Mouse (Mus musculus): ENCODE measurements around the gene Usp44. TPM values are rescaled to one million over a fixed set of nuclear protein-coding genes. Genes with fewer than 3 reads are reported as not detected.
"Not testable (repeated sequence)": the region's sequence is repeated elsewhere in the genome, so short reads cannot be mapped to it uniquely, and the experiment has no call there.

Usp44 gene
- total RNA-seq, 1 experiment from 2014 or later: not detected

GRCm38 (mm10) chr10:93833699-93834393, 2.5 kb downstream of the Usp44 start:
- no peak for ATAC-seq (replicated peaks; ENCODE audit: insufficient number of reproducible peaks, low FRiP score, low TSS enrichment, poor library complexity, severe bottlenecking)

- ATAC-seq (replicated peaks; ENCODE audit: insufficient number of reproducible peaks, low FRiP score, low TSS enrichment, poor library complexity, severe bottlenecking): no peak
These were observed 3.0 kb downstream of the Usp44 start for GRCm38 (mm10) chr10:93834394-93834745.

GRCm38 (mm10) chr10:93835115-93835514, 3.8 kb downstream of the Usp44 start:
- not testable (repeated sequence) for ATAC-seq (replicated peaks; ENCODE audit: insufficient number of reproducible peaks, low FRiP score, low TSS enrichment, poor library complexity, severe bottlenecking)

GRCm38 (mm10) chr10:93846706-93847105, 15.4 kb downstream of the Usp44 start:
- ATAC-seq (replicated peaks; ENCODE audit: insufficient number of reproducible peaks, low FRiP score, low TSS enrichment, poor library complexity, severe bottlenecking): no peak

GRCm38 (mm10) chr10:93855126-93855525, 23.8 kb downstream of the Usp44 start:
- no peak for ATAC-seq (replicated peaks; ENCODE audit: insufficient number of reproducible peaks, low FRiP score, low TSS enrichment, poor library complexity, severe bottlenecking)

GRCm38 (mm10) chr10:93856095-93856494, 24.7 kb downstream of the Usp44 start:
- no peak for ATAC-seq (replicated peaks; ENCODE audit: insufficient number of reproducible peaks, low FRiP score, low TSS enrichment, poor library complexity, severe bottlenecking)

- ATAC-seq (replicated peaks; ENCODE audit: insufficient number of reproducible peaks, low FRiP score, low TSS enrichment, poor library complexity, severe bottlenecking): no peak
These were observed 37.0 kb downstream of the Usp44 start for GRCm38 (mm10) chr10:93868401-93868800.

GRCm38 (mm10) chr10:93868886-93869285, 37.5 kb downstream of the Usp44 start:
- ATAC-seq (replicated peaks; ENCODE audit: insufficient number of reproducible peaks, low FRiP score, low TSS enrichment, poor library complexity, severe bottlenecking): no peak

GRCm38 (mm10) chr10:93876772-93877171, 45.4 kb downstream of the Usp44 start:
- ATAC-seq (replicated peaks; ENCODE audit: insufficient number of reproducible peaks, low FRiP score, low TSS enrichment, poor library complexity, severe bottlenecking): no peak

- no peak for ATAC-seq (replicated peaks; ENCODE audit: insufficient number of reproducible peaks, low FRiP score, low TSS enrichment, poor library complexity, severe bottlenecking)
These were observed 47.4 kb downstream of the Usp44 start for GRCm38 (mm10) chr10:93878732-93879131.

- ATAC-seq (replicated peaks; ENCODE audit: insufficient number of reproducible peaks, low FRiP score, low TSS enrichment, poor library complexity, severe bottlenecking): no peak
These were observed 50.6 kb downstream of the Usp44 start for GRCm38 (mm10) chr10:93881918-93882317.

- ATAC-seq (replicated peaks; ENCODE audit: insufficient number of reproducible peaks, low FRiP score, low TSS enrichment, poor library complexity, severe bottlenecking): no peak
These were observed 51.5 kb downstream of the Usp44 start for GRCm38 (mm10) chr10:93882738-93883364.

- ATAC-seq (replicated peaks; ENCODE audit: insufficient number of reproducible peaks, low FRiP score, low TSS enrichment, poor library complexity, severe bottlenecking): no peak
These were observed 54.6 kb downstream of the Usp44 start for GRCm38 (mm10) chr10:93885839-93886477.

GRCm38 (mm10) chr10:93888590-93888934, 57.2 kb downstream of the Usp44 start:
- no peak for ATAC-seq (replicated peaks; ENCODE audit: insufficient number of reproducible peaks, low FRiP score, low TSS enrichment, poor library complexity, severe bottlenecking)

GRCm38 (mm10) chr10:93888935-93889578, 57.7 kb downstream of the Usp44 start:
- peak; percentile 32 for ATAC-seq (replicated peaks; ENCODE audit: insufficient number of reproducible peaks, low FRiP score, low TSS enrichment, poor library complexity, severe bottlenecking)

GRCm38 (mm10) chr10:93889579-93889950, 58.2 kb downstream of the Usp44 start:
- peak; percentile 85 for ATAC-seq (replicated peaks; ENCODE audit: insufficient number of reproducible peaks, low FRiP score, low TSS enrichment, poor library complexity, severe bottlenecking)

- no peak for ATAC-seq (replicated peaks; ENCODE audit: insufficient number of reproducible peaks, low FRiP score, low TSS enrichment, poor library complexity, severe bottlenecking)
These were observed 58.6 kb downstream of the Usp44 start for GRCm38 (mm10) chr10:93889976-93890375.

GRCm38 (mm10) chr10:93890565-93890964, 59.2 kb downstream of the Usp44 start:
- no peak for ATAC-seq (replicated peaks; ENCODE audit: insufficient number of reproducible peaks, low FRiP score, low TSS enrichment, poor library complexity, severe bottlenecking)

- no peak for ATAC-seq (replicated peaks; ENCODE audit: insufficient number of reproducible peaks, low FRiP score, low TSS enrichment, poor library complexity, severe bottlenecking)
These were observed 59.7 kb downstream of the Usp44 start for GRCm38 (mm10) chr10:93891031-93891430.

- ATAC-seq (replicated peaks; ENCODE audit: insufficient number of reproducible peaks, low FRiP score, low TSS enrichment, poor library complexity, severe bottlenecking): no peak
These were observed 61.2 kb downstream of the Usp44 start for GRCm38 (mm10) chr10:93892551-93892950.

Data from monocyte, adult 5-6 weeks (primary cell).